Mouse (Mus musculus) embryonic facial prominence, embryonic 14.5 days (tissue): Measurements from ENCODE around the gene Gm17428. TPM values are rescaled to one million over a fixed set of nuclear protein-coding genes. Genes with fewer than 3 reads are reported as not detected.

Experiments
- ATAC-seq: fragments of 200-750 bp; cut with Nextera tagmentation; 2 replicates; pipeline ENCODE4 v1.8.0; 2017; ENCODE audit warnings: low read depth, moderate number of reproducible peaks, moderate TSS enrichment
- DNase-seq: peaks from one replicate; pipeline ENCODE4 v3.0.0-alpha.2; 2015; ENCODE audit warnings: low spot score
- H3K27ac ChIP-seq: fragments of 300-500 bp; sonication (generic); replicated peaks from 2 replicates; pipeline ENCODE4 v1.5.1; 2014; ENCODE audit warnings: low read depth, mild to moderate bottlenecking, low read length, moderate library complexity
- H3K27me3 ChIP-seq: fragments of 300-500 bp; sonication (generic); replicated peaks from 2 replicates; pipeline ENCODE4 v1.6.1; 2014; ENCODE audit warnings: low read length; ENCODE audit not compliant: control insufficient read depth, insufficient read depth
- H3K36me3 ChIP-seq: fragments of 300-500 bp; sonication (generic); 2 replicates; pipeline ENCODE4 v1.6.1; 2014; ENCODE audit warnings: low read length, mixed read lengths; ENCODE audit not compliant: control insufficient read depth, insufficient read depth
- H3K4me1 ChIP-seq: fragments of 300-500 bp; sonication (generic); 2 replicates; pipeline ENCODE4 v1.6.1; 2014; ENCODE audit warnings: antibody characterized with exemption, low read length; ENCODE audit not compliant: control insufficient read depth, insufficient read depth
- H3K4me2 ChIP-seq: fragments of 300-500 bp; sonication (generic); 2 replicates; pipeline ENCODE4 v1.6.1; 2014; ENCODE audit warnings: low read depth, mild to moderate bottlenecking, low read length, moderate library complexity, mixed read lengths
- H3K4me3 ChIP-seq: fragments of 300-500 bp; sonication (generic); 2 replicates; pipeline ENCODE4 v1.5.1; 2014; ENCODE audit warnings: low read depth, mild to moderate bottlenecking, low read length
- H3K9ac ChIP-seq: fragments of 300-500 bp; sonication (generic); 2 replicates; pipeline ENCODE4 v1.6.1; 2014; ENCODE audit warnings: low read depth, mild to moderate bottlenecking, low read length, moderate library complexity, mixed read lengths
- H3K9me3 ChIP-seq: fragments of 300-500 bp; sonication (generic); 2 replicates; pipeline ENCODE4 v1.6.1; 2016; ENCODE audit warnings: low read length; ENCODE audit not compliant: control insufficient read depth
- WGBS: fragments of 180-500 bp; shearing (Covaris S2); extraction: QIAGEN DNeasy Blood & Tissue Kit; methylation state at CpG from one replicate; pipeline ENCODE4 v1.1.7; 2014; 5-methylcytosine and 5-hydroxymethylcytosine counted together
- polyA plus RNA-seq: library from polyadenylated mRNA; unstranded; fragments of >200 nt; fragmentation: Nextera tagmentation; extraction: Ambion mirVana; gene quantifications from 2 replicates; pipeline ENCODE4 v1.2.1, GENCODE M21; 2014

Gene Gm17428
- polyA plus RNA-seq, 1 experiment from 2014 or later, result not detected

GRCm38 (mm10) chr14:54938431-54939219 is 38.1 kb upstream of the Gm17428 start:
- H3K4me2 ChIP-seq, result no peak overlapping the region
- WGBS, result 74% methylated on average over 15 of the region's 15 CpGs
- H3K4me3 ChIP-seq, result no peak overlapping the region
- peaks cover 2% of the 10 kb centered on the region; the same call in 1 of the 2 replicates for H3K4me1 ChIP-seq
- no peaks in the 10 kb centered on the region for H3K27me3 ChIP-seq
- DNase-seq, result no peak
- no peaks in the 10 kb centered on the region for H3K36me3 ChIP-seq
- ATAC-seq, result no peak
- no peaks in the 10 kb centered on the region for H3K9me3 ChIP-seq
- H3K9ac ChIP-seq, result no peak overlapping the region
- H3K27ac ChIP-seq, result no peak overlapping the region

- 55% methylated on average over 12 of the region's 12 CpGs for WGBS
- ATAC-seq (no peak; the same call in 1 of the 2 replicates), DNase-seq (peak; percentile 70)
- no peaks in the 10 kb centered on the region for H3K36me3 ChIP-seq
- H3K27ac ChIP-seq, result no peak overlapping the region
- H3K27me3 ChIP-seq, result no peaks in the 10 kb centered on the region
- H3K9me3 ChIP-seq, result no peaks in the 10 kb centered on the region
- H3K4me1 ChIP-seq, result peaks cover 2% of the 10 kb centered on the region; the same call in 1 of the 2 replicates
- H3K9ac ChIP-seq, result no peak overlapping the region
- no peak overlapping the region for H3K4me2 ChIP-seq
- H3K4me3 ChIP-seq, result no peak overlapping the region
These were observed 37.1 kb upstream of the Gm17428 start for GRCm38 (mm10) chr14:54939434-54940175.

- 83% methylated on average over 3 of the region's 3 CpGs for WGBS
- no peak for ATAC-seq
These were observed 36.6 kb upstream of the Gm17428 start for GRCm38 (mm10) chr14:54940176-54940530.

GRCm38 (mm10) chr14:54941024-54941978 is 35.4 kb upstream of the Gm17428 start:
- Histone ChIP-seq H3K9me3 (no peaks in the 10 kb centered on the region), H3K4me1 (no peaks in the 10 kb centered on the region; the same call in 1 of the 2 replicates), H3K9ac (peak overlapping the region; percentile 5; the same call in 1 of the 2 replicates), H3K27me3 (no peaks in the 10 kb centered on the region), H3K36me3 (no peaks in the 10 kb centered on the region), H3K4me2 (no peak overlapping the region), H3K4me3 (no peak overlapping the region), H3K27ac (no peak overlapping the region)
- WGBS, result 57% methylated on average over 13 of the region's 13 CpGs
- no peak for DNase-seq
- ATAC-seq, result no peak

More at GRCm38 (mm10) chr14:54940176-54940530, 36.6 kb upstream of the Gm17428 start:
- Histone ChIP-seq H3K36me3 (no peaks in the 10 kb centered on the region), H3K9me3 (no peaks in the 10 kb centered on the region), H3K27ac (no peak overlapping the region), H3K4me1 (peaks cover 2% of the 10 kb centered on the region; the same call in 1 of the 2 replicates), H3K9ac (no peak overlapping the region), H3K4me3 (no peak overlapping the region), H3K27me3 (no peaks in the 10 kb centered on the region), H3K4me2 (no peak overlapping the region)
- no peak for DNase-seq

- no peak for DNase-seq
- Histone ChIP-seq H3K4me3 (no peak overlapping the region), H3K27me3 (no peaks in the 10 kb centered on the region), H3K9me3 (no peaks in the 10 kb centered on the region), H3K27ac (no peak overlapping the region), H3K36me3 (no peaks in the 10 kb centered on the region), H3K4me2 (no peak overlapping the region), H3K4me1 (no peaks in the 10 kb centered on the region), H3K9ac (no peak overlapping the region)
- 87% methylated on average over 8 of the region's 8 CpGs for WGBS
- no peak for ATAC-seq
These were observed 34.3 kb upstream of the Gm17428 start for GRCm38 (mm10) chr14:54942479-54942878.

- Histone ChIP-seq H3K4me2 (no peak overlapping the region), H3K4me3 (no peak overlapping the region), H3K27ac (no peak overlapping the region), H3K9me3 (no peaks in the 10 kb centered on the region), H3K4me1 (no peaks in the 10 kb centered on the region), H3K36me3 (no peaks in the 10 kb centered on the region), H3K27me3 (no peaks in the 10 kb centered on the region), H3K9ac (no peak overlapping the region)
- ATAC-seq (no peak), DNase-seq (no peak)
- WGBS, result 96% methylated on average over 7 of the region's 7 CpGs
These were observed 32.8 kb upstream of the Gm17428 start for GRCm38 (mm10) chr14:54943971-54944370.

- no peaks in the 10 kb centered on the region for H3K9me3 ChIP-seq
- WGBS, result 70% methylated on average over 2 of the region's 2 CpGs
- H3K4me1 ChIP-seq, result no peaks in the 10 kb centered on the region
- ATAC-seq (no peak), DNase-seq (no peak)
- H3K27ac ChIP-seq, result no peak overlapping the region
- H3K4me3 ChIP-seq, result no peak overlapping the region
- H3K4me2 ChIP-seq, result no peak overlapping the region
- no peaks in the 10 kb centered on the region for H3K36me3 ChIP-seq
- H3K27me3 ChIP-seq, result no peaks in the 10 kb centered on the region
- no peak overlapping the region for H3K9ac ChIP-seq
These were observed 31.8 kb upstream of the Gm17428 start for GRCm38 (mm10) chr14:54944939-54945338.
